Mouse (Mus musculus): ENCODE results near the gene Tbca.

The Tbca gene

DNA sequence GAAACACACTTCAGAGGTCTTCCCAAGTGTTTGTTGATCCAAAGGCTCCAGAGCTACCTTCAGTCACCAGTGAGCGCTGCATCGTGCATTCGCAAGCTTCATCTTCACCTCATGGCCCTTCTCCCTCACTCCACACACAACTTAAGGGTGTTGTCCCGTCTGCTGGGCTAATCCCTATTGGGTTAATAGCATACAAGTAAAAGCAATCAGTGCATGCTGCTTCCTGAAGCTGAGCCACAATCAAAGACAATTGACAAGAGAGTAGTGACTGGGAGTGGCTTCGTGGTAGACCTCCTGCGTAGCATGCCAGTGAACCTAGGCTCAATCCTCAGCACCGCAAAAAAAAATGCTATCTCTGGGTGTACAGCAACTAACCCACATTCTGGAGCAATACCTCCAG lies 59.2 kb downstream of the Tbca start:
- no peak for DNase-seq (ENCODE audit: low spot score in 2 of 2)

DNA sequence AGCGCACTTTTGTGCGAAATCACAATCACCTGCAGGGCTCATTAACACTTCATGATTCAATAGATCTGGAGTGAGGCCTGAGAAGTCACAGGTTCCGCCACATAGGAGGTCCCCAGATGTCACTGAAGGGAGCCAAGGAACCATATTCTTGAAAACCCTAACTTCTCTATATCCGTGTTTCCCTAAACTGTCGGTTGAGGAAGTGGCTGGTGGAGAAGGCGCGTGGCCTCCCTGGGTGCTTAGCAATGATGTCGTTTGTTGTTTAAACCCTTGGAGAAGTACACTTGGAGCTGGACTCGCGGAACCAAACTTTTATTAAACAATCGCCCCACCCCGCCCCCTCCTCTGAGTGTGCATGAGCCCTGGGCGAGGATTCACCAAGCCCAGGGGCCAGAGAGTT lies 60.6 kb downstream of the Tbca start:
- no peak for DNase-seq (ENCODE audit: low spot score in 2 of 2)

DNA sequence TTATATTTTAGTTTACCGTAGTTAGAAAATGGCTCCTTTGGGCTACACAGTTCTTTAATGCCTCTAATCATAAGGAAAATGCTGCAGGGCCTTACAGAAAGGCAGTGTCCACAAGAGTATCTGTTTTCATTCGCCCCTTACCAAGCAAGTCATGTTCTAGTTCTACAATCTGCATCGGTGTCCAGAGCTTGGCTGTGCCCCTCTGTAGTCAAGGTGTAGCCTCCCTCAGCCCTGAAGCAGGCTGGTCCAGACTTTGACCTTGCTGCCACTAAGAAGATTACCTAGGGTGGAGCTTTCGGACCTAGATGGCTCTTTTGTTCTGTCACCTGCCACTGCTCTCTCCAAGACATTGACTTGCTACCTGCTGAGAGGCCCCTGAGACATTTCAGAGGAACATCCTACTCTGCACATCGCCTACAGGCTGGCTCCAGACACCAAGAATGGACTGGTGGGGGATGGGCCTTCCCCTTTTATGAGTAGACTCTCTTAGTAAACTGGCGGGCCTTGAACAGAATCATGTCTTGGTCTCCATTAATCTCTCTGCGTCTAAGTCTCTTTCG lies 69.4 kb downstream of the Tbca start:
- no peak for DNase-seq (ENCODE audit: low spot score in 2 of 2)

DNA sequence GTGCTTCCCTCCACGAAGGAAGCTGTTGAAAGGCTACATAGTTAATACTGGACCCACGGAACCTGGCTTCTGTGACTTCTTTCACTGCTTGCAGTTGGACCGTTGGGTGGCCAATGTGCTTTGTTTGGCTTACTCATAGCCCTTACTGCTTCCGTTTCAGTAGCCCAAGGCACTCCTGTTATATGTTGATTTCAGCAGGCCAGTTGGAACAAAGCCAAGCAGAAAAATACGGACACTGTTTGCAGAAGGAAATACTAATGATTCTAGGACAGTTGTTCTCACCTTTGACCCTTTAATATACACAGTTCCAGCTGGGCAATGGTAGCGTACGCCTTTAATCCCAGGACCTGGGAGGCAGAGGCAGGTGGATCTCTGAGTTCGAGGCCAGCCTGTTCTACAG lies 70.5 kb downstream of the Tbca start:
- no peak for DNase-seq (ENCODE audit: low spot score in 2 of 2)

DNA sequence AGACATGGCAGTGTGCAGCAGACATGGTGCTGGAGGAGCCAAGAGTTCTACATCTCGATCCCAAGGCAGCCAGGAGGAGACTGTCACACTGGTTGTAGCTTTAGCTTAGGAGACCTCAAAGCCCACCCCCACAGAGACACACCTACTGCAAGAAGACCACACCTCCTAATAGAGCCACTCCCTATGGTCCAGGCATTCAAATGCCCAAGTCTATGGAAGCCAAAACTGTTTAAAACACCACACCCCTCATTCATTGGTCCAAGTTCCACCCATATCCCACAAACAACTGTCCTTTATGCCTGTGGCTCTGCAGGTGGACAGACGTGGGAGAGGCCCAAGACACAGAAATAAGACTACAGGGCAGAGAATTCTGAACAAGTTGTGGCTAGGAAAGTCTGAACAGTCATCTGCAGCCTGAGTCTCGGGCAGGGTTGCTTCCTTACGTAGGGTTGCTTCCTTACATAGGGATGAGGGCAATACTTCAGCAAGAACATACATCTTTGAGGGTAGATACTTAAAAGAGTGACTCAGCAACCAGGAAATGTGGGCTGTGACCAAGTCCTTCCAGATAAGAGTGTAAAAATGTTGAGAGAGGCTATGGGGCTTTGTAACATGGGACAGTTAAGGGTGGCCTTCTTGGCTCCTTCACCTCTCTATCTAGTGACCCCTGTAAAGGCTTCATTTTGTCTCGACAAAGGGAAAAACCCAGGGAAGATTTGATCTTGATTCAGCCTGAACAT lies 74.0 kb downstream of the Tbca start:
- no peak for DNase-seq (ENCODE audit: low spot score in 2 of 2)

DNA sequence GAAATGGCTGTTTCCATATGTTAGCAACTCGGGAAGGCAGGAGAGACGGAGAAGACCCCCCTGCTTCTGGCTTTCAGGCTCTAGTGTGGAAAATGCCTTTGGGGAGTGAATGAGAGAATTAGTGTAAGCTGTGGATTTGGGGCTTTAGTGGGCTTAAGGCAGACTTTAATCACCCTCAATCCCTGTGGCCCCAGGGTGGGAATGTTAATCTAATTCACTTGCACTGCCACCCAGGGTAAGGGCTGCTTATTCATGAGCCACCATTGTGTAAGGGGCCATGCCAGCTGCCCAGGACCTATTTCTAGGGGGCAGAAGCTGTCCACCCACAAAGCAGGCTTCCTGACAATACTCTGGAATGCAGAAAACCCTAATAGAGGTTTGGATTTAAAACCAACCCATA lies 78.2 kb downstream of the Tbca start:
- DNase-seq (ENCODE audit: low spot score in 2 of 2) = no peak

DNA sequence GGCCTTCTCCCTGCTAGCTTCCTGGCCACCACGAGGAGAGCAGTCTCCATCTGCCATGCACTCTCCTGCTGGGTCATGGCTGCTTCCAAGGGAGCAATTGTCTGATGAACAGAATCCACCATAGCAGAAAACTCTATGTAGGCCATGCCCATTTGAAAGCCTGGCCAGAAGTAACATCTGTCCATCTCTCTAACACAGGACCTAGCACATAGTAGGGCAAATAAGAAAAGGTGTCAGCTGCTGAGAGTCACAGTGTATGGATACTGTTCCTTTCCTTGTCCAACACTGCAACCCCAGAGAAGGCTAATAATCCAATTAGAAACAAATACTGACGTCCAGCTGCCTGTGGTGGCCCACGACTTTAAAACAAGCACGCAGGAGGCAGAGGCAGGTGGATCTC lies 79.1 kb downstream of the Tbca start:
- DNase-seq (ENCODE audit: low spot score in 2 of 2) = no peak

DNA sequence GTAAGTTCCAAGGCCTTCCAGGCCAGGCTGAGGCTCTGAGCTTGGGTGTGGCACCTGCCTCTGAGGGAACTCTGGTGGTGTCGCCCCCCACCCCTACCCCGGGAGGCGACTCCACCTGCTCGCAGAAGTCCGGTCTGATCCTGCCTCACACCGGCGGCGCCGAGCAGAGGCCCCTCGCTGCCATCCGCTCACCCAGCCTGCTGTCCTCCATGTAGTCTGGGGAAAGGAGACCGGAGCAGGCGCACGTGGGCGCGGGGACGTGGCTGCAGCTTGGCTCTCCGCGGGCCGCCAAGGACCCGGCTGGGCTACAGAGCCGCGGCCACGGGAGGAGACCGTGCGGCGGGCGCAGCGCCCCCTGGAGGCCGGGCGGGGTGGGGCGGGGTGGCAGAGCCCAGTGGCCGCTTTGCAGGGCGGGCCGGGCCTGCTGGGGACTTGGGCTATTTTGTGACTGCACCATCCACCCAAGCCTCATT lies 79.8 kb downstream of the Tbca start:
- DNase-seq (ENCODE audit: low spot score in 2 of 2) = no peak

DNA sequence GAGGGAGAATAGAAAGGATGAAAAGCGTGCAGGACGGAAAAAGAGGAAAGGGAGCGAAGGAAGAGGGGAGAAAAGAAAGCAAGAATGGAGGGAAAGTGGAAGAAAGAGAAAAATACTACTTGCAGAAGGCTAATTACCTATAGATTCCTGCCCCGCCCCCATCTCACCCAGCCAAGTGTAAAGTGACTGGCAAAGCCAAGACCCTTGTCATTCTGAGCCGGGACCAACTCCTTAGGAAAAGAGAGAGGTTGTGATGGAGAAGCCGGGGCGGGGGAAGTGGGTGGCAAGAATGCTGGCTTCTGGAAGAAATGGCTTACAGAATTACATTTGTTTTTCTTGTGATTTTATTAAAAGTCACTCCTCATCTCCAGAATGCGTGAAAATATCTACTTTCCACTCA lies 80.8 kb downstream of the Tbca start:
- no peak for DNase-seq (ENCODE audit: low spot score in 2 of 2)

DNA sequence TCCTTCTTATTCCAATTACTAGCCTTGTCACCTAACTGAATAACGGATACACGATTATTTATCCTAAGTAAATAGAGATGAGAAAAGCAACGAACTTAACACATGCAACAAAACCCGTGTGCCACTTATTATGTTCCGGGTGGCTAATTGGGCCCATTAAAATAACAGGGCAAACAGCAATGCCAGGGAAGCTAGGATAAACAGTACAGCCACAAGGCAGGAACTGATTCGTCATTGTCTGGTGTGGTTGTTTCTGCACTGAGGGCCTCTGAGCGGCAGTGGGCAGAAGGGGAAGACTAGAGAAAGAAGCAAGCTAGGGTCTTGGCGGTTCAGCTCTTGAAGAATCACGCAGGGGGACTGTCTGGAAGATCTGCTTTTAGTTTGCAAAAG lies 81.4 kb downstream of the Tbca start:
- no peak for DNase-seq (ENCODE audit: low spot score in 2 of 2)

DNA sequence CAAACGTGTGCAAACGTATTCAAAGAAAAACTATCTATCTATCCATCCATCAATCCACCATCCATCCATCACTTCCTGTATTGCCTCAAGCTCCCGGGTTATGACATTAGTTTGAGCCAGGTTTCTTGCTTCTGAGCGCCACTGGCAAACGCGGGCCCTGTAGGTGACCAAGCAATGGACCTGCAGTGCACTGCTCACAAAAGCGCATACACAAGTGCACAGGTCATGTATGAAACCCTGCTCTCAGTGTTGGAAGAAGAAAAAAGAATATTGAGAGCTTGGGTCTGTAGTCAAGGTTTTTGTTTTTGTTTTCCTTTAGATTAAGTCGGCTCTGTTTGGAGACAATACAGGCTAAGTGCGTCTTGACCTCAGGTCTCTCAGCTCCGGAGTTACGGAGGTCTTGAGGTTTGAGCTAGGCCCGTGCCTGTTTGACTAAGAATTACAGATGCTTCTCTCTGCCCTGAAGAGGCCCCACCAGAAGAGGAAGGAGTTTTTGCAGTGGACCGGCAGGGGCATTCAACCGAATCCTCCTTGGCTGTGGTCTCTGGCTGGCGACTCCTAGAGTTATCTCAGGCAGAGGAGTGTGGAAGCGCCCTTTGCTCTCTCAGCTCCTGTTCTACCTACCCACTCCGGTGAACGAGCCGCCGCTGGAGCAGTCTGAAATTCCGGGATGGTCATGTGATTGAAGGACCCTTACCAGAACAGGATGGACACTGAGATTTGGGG lies 81.9 kb downstream of the Tbca start:
- DNase-seq (ENCODE audit: low spot score in 2 of 2) = no peak

DNA sequence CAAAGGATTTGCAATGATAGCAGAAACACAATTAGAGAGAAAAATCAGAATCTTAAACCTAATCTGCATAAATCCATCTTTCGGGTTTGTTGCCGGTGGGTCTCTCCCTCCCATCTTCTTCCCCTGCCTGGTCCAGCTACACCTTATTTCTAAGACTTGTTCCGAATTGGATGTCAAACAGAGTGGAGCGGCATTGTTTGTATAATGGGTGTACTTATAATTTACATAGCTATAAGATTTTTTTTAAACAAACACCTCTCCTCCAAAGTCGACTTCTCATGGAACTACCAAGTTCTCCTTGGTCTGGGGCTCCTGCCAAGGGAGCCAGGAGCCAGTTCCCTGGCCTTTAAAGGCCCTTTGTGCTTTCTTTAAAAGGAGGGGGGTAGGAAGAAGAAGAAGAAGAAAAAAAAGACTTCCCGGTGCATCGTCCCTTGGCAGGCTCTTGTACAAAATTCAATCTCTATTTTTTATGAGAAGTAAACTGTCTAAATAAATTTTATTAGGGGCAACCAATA lies 83.2 kb downstream of the Tbca start:
- DNase-seq (ENCODE audit: low spot score in 2 of 2) = no peak

DNA sequence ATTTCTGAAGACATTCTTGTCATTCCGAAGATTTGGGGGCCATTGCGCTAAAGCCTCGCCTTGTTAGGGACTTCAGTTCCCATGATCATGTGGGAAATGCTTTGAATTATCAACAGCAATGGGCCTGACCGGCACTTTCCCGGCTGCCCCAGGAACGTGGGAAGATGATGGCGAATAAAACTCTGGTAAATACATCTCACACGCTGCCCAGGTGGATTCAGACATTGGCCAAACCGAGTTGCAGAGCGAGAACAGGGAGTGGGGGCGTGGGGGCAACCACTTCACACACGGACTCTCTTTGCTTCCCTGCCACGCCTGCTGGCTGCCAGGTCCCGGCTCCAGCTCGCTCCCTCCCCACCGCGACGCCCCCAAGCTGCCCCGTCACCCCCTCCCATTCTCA lies 83.7 kb downstream of the Tbca start:
- DNase-seq (ENCODE audit: low spot score in 2 of 2) = no peak

DNA sequence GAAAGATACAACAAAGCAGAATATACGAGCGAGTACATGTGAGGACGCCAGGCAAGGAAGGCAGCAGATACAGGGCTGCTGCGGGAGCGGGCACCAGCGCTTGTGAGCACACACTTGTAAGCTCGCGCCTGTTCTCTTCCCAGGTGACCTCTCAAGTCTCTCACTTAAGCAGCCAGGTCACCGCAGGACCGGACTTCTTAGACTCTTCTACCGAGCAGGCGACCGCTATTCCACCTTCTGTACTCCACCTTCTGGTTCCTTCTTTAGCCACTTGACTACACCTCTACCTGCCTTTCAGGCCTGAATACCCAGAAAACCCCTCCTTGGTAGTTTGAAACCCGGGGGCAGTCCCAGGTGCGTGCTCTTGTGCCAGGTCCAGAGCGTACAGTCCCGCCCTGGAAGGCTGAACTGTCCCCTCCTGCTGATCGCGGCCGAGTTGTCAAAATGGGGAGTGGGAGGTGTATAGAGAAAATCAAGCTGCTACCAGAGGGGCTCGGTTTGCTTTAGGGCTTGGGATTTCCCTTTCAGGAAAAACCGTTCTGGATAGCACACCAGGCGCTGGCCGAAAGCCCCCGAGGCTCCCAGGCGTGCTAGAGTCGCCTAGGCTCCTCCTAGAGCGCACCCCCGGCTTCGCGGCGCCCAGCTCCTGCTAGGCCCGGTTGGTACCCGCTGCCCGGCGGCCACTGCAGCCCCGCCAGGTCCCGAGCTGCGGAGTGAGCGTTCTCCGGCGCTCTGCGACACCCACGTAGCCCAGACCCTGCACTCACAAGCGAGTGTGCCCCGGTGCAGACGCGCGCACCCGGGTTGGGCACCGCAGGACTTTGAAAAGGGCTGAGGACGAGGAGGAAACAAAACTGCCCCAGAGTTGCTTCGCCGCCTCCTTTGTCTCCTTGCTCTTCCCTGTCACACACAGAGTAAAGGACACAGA lies 84.7 kb downstream of the Tbca start:
- no peak for DNase-seq (ENCODE audit: low spot score in 2 of 2)

DNA sequence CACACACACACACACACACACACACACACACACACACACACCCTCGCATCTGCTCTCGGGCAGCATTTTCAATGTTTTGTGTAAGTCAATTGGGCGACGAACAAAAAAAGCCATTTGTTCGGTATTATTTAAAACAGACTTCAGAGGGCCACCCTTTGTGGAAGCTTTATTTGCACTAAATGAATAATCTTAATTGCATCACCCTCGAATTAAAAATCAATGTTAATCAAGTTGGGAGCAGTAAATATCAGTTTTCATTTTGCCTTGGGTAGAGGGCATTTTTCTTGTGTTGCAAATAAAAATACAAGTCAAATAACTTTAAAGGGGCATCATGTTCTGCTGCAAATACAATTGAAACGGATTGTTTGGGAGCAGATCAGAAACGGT lies 85.3 kb downstream of the Tbca start:
- no peak for DNase-seq (ENCODE audit: low spot score in 2 of 2)

DNA sequence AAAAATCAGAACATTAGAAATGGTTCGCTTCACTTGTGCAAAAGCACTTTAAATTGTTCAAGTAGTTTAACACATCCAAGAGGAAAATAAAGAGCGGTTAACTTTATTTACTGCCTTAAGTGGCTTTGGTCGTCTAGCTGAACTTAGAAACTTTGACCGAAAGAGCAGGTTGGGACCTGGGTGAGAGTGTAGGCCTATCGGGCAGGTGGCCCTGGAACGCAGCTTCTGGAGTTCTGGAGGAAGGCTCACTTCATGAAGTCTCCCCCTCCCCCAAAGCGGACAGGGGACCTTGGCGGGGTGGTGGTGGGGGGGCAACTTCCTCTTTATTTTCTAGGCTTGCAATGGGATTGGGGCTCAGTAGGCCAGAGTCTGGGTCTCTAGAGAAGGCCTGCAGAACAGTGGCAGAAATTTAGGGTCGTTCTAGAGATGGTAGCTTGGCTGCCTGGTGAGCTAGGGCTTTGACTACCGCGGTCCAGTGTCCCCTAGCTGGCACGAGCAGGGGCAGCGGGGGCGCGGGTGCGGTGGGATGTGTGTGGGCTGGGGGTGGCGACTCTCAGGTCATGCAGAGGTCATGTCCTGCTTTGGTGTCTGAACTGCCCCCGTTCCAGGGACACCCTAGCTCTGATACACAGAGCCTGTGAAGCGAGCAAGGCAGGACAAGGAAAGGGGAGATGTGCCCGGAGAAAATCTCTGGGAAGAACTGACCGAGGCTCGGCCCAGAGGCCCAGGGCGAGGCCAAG lies 86.1 kb downstream of the Tbca start:
- DNase-seq (ENCODE audit: low spot score in 2 of 2) = no peak

DNA sequence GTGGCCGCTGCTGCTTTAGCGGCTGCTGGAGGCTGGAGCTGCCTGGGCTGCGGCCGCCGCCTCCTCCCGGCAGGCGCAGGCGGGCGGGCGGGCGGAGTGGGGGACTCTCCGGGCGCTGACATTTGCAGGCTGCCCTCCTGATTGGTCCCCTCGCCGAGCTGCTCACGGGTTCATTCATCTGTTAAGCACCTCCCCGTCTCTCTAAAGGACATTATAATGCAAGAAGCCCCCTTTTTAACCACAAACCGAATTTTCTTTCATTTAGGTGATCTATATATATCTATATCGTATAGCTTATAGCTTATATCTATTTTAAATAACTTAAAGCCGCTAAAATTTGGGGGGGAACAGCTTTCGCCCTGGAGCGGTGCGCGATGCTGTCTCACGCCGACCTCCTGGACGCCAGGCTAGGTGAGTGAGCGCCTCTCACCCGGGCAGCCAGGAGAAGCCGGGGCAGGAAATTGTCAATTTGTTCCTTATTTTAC lies 86.7 kb downstream of the Tbca start, which contains the start of gene Otp:
Gene Otp, plus strand, starts transcription at position 207 of the 485 bp plus-strand sequence.
- no peak for DNase-seq (ENCODE audit: low spot score in 2 of 2)

DNA sequence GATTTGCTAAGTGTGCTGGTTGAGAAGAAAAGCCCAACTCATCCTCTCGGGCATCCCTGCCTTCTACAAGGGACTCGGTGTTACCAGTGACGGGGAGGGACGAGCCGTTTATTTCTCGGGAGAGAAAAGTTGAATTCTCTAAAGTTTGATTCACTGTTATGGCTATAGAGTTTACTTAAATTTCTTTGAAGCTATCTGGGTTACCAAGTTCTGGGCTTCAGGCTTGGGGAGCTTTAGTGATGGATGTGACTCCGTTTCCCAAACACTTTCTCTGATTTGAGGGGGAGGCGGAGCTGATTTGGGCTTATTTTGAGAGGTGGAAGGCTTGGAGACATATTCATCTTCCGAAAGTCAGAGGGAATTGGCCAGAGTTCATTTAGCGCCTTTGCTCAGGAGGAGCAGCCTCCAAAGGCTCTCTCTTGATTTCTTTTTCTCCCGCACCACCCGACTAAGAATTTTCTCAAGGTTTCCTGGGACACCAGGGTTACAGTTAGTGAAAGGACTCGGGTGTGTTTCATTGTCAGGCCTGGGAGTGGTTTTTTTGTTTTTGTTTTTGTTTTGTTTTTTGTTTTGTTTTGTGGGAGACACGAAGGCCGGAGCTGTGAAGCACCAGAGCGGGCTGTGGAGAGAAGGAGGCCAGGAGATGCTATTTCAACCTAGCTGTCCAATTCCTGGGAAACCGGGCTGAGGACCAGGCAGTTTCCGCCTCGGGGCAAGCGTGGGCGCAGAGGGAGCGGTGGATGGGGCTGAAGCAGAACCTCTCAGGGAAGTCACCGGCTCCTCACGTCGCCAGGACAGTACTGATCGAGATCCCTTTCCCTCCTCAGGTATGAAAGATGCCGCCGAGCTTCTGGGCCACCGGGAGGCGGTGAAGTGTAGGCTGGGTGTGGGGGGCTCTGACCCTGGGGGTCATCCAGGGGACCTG lies 87.8 kb downstream of the Tbca start:
- DNase-seq (ENCODE audit: low spot score in 2 of 2) = no peak

DNA sequence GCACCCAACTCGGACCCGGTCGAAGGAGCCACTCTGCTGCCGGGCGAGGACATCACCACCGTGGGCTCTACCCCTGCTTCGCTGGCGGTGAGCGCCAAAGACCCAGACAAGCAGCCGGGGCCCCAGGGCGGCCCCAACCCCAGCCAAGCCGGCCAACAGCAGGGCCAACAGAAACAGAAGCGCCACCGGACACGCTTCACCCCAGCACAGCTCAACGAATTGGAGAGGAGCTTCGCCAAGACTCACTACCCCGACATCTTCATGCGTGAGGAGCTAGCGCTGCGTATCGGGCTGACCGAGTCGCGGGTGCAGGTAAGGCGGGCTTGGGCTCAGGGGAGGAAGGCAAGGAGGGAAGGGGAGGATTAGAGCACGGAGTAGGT lies 88.5 kb downstream of the Tbca start:
- DNase-seq (ENCODE audit: low spot score in 2 of 2) = no peak

Measured in urinary bladder, adult 18-20 months (tissue).